Mouse (Mus musculus): ENCODE data around the gene Faf2. TPM values are rescaled to one million over a fixed set of nuclear protein-coding genes. Genes with fewer than 3 reads are reported as not detected.

The Faf2 gene
- polyA plus RNA-seq, 1 experiment from 2014 or later = 86.7 TPM

- H3K4me2 ChIP-seq (ENCODE audit: low read depth, low read length) = no peak overlapping the region
- WGBS = 93% methylated on average over 11 of the region's 11 CpGs
- H3K27me3 ChIP-seq (replicated peaks; ENCODE audit: control insufficient read depth, insufficient read depth, low read length) = no peaks in the 10 kb centered on the region
- H3K36me3 ChIP-seq (ENCODE audit: control insufficient read depth, insufficient read depth, low read length) = peaks cover 73% of the 10 kb centered on the region
- no peaks in the 10 kb centered on the region for H3K9me3 ChIP-seq (ENCODE audit: control insufficient read depth, low read length)
- no peak overlapping the region for H3K27ac ChIP-seq (replicated peaks; ENCODE audit: low read depth, low read length)
- H3K4me1 ChIP-seq (ENCODE audit: control insufficient read depth, insufficient read depth, low read length) = peaks cover under 1% of the 10 kb centered on the region; the same call in 1 of the 2 replicates
- H3K9ac ChIP-seq (ENCODE audit: low read depth, low read length) = no peak overlapping the region
- H3K4me3 ChIP-seq (ENCODE audit: low read depth, low read length) = no peak overlapping the region
- DNase-seq (ENCODE audit: low spot score) (no peak), ATAC-seq (ENCODE audit: low read depth) (no peak)
Observed at GRCm38 (mm10) chr13:54585831-54586230, 35.8 kb upstream of the Faf2 start.

DNA sequence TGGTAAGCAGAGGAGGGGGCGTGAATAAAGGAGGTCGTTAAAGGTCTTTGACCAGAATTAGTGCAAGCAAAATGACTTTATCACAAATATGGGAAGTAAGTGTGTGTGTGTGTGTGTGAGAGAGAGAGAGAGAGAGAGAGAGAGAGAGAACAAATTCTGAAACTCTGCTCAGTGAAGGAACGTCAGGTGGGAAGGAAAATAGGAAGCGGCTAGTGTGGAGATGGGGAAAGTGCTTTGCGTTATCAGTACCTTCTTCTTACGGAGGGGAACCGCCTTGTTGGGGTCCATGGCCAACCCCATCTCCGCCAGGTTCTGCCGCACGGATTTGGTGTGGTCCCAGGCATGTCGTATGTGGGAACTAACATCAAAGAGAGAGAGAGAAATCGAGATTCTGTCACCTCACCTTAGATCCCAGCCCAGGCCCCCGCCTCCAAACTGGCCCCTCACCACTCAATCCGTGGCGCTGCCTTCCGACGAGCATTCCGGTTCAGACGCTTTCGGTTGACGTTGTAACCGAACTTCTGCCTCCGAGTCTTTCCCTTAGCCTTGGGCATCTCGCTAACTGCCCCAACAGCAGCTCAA, 32.1 kb upstream of the Faf2 start:
- Histone ChIP-seq H3K36me3 (ENCODE audit: control insufficient read depth, insufficient read depth, low read length) (peaks cover 51% of the 10 kb centered on the region), H3K9ac (ENCODE audit: low read depth, low read length) (peak overlapping the region; percentile 77), H3K4me2 (ENCODE audit: low read depth, low read length) (peak overlapping the region; percentile 82), H3K27ac (replicated peaks; ENCODE audit: low read depth, low read length) (peak overlapping the region; percentile 85), H3K4me3 (ENCODE audit: low read depth, low read length) (peak overlapping the region; percentile 67), H3K4me1 (ENCODE audit: control insufficient read depth, insufficient read depth, low read length) (peaks cover 10% of the 10 kb centered on the region), H3K9me3 (ENCODE audit: control insufficient read depth, low read length) (no peaks in the 10 kb centered on the region), H3K27me3 (replicated peaks; ENCODE audit: control insufficient read depth, insufficient read depth, low read length) (no peaks in the 10 kb centered on the region)
- WGBS = 2% methylated on average over 23 of the region's 24 CpGs
- DNase-seq (ENCODE audit: low spot score) (no peak), ATAC-seq (ENCODE audit: low read depth) (peak; percentile 18)

GRCm38 (mm10) chr13:54589996-54590951, 31.3 kb upstream of the Faf2 start, which contains the start of the genes Nop16 and Higd2a:
Nop16 (minus strand) TSS chr13:54590090.
Higd2a (plus strand) TSS chr13:54590207.
- Histone ChIP-seq H3K27me3 (replicated peaks; ENCODE audit: control insufficient read depth, insufficient read depth, low read length) (no peaks in the 10 kb centered on the region), H3K4me3 (ENCODE audit: low read depth, low read length) (peak within 1 kb of the TSS; percentile 67), H3K9me3 (ENCODE audit: control insufficient read depth, low read length) (no peaks in the 10 kb centered on the region), H3K4me1 (ENCODE audit: control insufficient read depth, insufficient read depth, low read length) (peaks cover 10% of the 10 kb centered on the region), H3K36me3 (ENCODE audit: control insufficient read depth, insufficient read depth, low read length) (peaks cover 46% of the 10 kb centered on the region), H3K27ac (replicated peaks; ENCODE audit: low read depth, low read length) (peak within 1 kb of the TSS; percentile 85), H3K9ac (ENCODE audit: low read depth, low read length) (peak within 1 kb of the TSS; percentile 77), H3K4me2 (ENCODE audit: low read depth, low read length) (peak within 1 kb of the TSS; percentile 82)
- WGBS = under 1% methylated on average over 51 of the region's 51 CpGs
- ATAC-seq (ENCODE audit: low read depth) (peak; percentile 97), DNase-seq (ENCODE audit: low spot score) (peak; percentile 100)

- no peak overlapping the region for H3K27ac ChIP-seq (replicated peaks; ENCODE audit: low read depth, low read length)
- H3K36me3 ChIP-seq (ENCODE audit: control insufficient read depth, insufficient read depth, low read length) = peaks cover 39% of the 10 kb centered on the region
- H3K4me3 ChIP-seq (ENCODE audit: low read depth, low read length) = no peak overlapping the region; the same call in 1 of the 2 replicates
- peak overlapping the region; percentile 82 for H3K4me2 ChIP-seq (ENCODE audit: low read depth, low read length)
- no peaks in the 10 kb centered on the region for H3K9me3 ChIP-seq (ENCODE audit: control insufficient read depth, low read length)
- H3K27me3 ChIP-seq (replicated peaks; ENCODE audit: control insufficient read depth, insufficient read depth, low read length) = no peaks in the 10 kb centered on the region
- no peak for DNase-seq (ENCODE audit: low spot score)
- H3K9ac ChIP-seq (ENCODE audit: low read depth, low read length) = no peak overlapping the region
- H3K4me1 ChIP-seq (ENCODE audit: control insufficient read depth, insufficient read depth, low read length) = peaks cover 10% of the 10 kb centered on the region
- ATAC-seq (ENCODE audit: low read depth) = no peak
- 87% methylated on average over 8 of the region's 8 CpGs for WGBS
Observed at GRCm38 (mm10) chr13:54591776-54592356, 29.7 kb upstream of the Faf2 start.

DNA sequence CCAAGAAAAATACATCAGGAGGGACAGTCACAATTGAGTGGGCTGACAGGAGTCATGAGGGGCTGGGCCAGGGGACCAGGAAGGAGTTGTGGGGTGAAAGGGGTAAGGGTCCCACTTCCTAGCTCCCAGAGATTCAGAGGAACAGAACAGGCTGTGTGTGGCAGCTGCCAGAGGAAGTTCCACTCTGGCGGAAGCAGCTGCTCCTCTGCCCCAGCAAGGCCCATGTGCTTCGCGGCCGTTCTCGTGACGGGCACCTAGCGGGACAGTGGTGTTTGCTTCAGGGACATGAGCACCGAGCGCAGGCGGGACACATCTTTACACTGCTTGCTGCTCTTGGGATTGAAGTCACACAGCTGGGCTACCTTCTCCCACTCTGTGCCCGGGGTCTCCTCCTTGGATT, 28.0 kb upstream of the Faf2 start:
- WGBS = 92% methylated on average over 11 of the region's 11 CpGs
- Histone ChIP-seq H3K27ac (replicated peaks; ENCODE audit: low read depth, low read length) (no peak overlapping the region), H3K9ac (ENCODE audit: low read depth, low read length) (no peak overlapping the region), H3K36me3 (ENCODE audit: control insufficient read depth, insufficient read depth, low read length) (peaks cover 30% of the 10 kb centered on the region; the same call in 1 of the 2 replicates), H3K9me3 (ENCODE audit: control insufficient read depth, low read length) (no peaks in the 10 kb centered on the region), H3K4me1 (ENCODE audit: control insufficient read depth, insufficient read depth, low read length) (peaks cover 10% of the 10 kb centered on the region), H3K4me3 (ENCODE audit: low read depth, low read length) (no peak overlapping the region), H3K4me2 (ENCODE audit: low read depth, low read length) (no peak overlapping the region), H3K27me3 (replicated peaks; ENCODE audit: control insufficient read depth, insufficient read depth, low read length) (no peaks in the 10 kb centered on the region)
- DNase-seq (ENCODE audit: low spot score) (no peak), ATAC-seq (ENCODE audit: low read depth) (no peak)

DNA sequence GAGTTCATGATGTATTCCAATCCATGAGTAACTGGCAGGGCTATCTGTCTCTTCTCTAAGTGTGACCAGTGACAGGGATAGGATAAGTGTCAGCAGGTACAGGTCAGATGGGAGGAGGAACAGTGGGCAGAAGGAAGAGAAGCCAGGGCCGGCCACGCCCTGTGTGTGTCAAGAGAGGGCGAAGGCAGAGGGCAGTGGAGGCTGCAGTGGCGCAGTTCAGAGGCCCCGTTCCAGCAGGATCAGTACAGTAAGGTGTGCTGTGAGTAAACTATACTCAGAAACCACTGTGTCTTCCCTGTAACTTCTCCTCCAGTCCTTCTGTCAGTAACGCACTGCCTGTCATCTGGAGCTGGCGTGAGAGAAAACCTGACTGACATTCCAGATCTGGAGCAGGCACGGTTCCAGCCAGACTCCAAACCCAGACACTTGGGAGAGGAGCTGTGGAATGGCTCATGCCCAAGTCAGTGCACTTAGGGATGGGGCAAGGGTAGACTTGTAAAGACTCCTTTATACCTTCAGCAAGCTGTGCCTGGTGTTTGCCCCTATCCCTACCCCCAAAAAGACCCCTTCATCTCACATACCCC, 25.4 kb upstream of the Faf2 start:
- Histone ChIP-seq H3K9ac (ENCODE audit: low read depth, low read length) (no peak overlapping the region), H3K27ac (replicated peaks; ENCODE audit: low read depth, low read length) (no peak overlapping the region), H3K4me2 (ENCODE audit: low read depth, low read length) (no peak overlapping the region), H3K9me3 (ENCODE audit: control insufficient read depth, low read length) (no peaks in the 10 kb centered on the region), H3K4me3 (ENCODE audit: low read depth, low read length) (no peak overlapping the region), H3K36me3 (ENCODE audit: control insufficient read depth, insufficient read depth, low read length) (peaks cover 40% of the 10 kb centered on the region; the same call in 1 of the 2 replicates), H3K27me3 (replicated peaks; ENCODE audit: control insufficient read depth, insufficient read depth, low read length) (no peaks in the 10 kb centered on the region), H3K4me1 (ENCODE audit: control insufficient read depth, insufficient read depth, low read length) (peaks cover 6% of the 10 kb centered on the region)
- ATAC-seq (ENCODE audit: low read depth) (no peak), DNase-seq (ENCODE audit: low spot score) (no peak)
- 76% methylated on average over 8 of the region's 8 CpGs for WGBS

DNA sequence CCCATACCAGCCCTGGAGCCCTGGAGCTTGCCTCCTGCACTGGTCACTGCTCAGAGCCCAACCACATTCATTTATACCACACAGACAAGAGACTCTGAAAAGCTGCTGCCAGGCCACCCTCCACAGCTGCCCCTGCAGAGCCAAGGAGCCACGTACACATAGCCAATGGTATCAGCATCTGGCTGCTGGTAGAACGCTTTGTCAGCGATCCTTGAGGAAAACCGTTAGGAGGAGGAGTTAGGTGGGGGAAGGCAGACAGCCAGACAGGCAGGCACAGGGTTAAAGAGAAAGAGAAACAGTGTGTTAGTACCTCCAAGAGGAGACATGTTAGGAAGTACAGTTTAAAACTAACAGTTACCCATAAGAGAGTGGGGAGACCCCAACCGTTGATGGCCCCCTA, 24.7 kb upstream of the Faf2 start:
- Histone ChIP-seq H3K27ac (replicated peaks; ENCODE audit: low read depth, low read length) (peak overlapping the region; percentile 17; the same call in 1 of the 2 replicates), H3K36me3 (ENCODE audit: control insufficient read depth, insufficient read depth, low read length) (peaks cover 40% of the 10 kb centered on the region; the same call in 1 of the 2 replicates), H3K9me3 (ENCODE audit: control insufficient read depth, low read length) (no peaks in the 10 kb centered on the region), H3K9ac (ENCODE audit: low read depth, low read length) (no peak overlapping the region), H3K27me3 (replicated peaks; ENCODE audit: control insufficient read depth, insufficient read depth, low read length) (no peaks in the 10 kb centered on the region), H3K4me3 (ENCODE audit: low read depth, low read length) (no peak overlapping the region), H3K4me1 (ENCODE audit: control insufficient read depth, insufficient read depth, low read length) (no peaks in the 10 kb centered on the region), H3K4me2 (ENCODE audit: low read depth, low read length) (no peak overlapping the region)
- 64% methylated on average over 5 of the region's 5 CpGs for WGBS
- no peak for ATAC-seq (ENCODE audit: low read depth)
- DNase-seq (ENCODE audit: low spot score) = no peak

- no peaks in the 10 kb centered on the region for H3K4me1 ChIP-seq (ENCODE audit: control insufficient read depth, insufficient read depth, low read length)
- ATAC-seq (ENCODE audit: low read depth) (no peak), DNase-seq (ENCODE audit: low spot score) (no peak)
- no peaks in the 10 kb centered on the region for H3K9me3 ChIP-seq (ENCODE audit: control insufficient read depth, low read length)
- WGBS = 88% methylated on average over 12 of the region's 12 CpGs
- H3K36me3 ChIP-seq (ENCODE audit: control insufficient read depth, insufficient read depth, low read length) = peaks cover 29% of the 10 kb centered on the region; the same call in 1 of the 2 replicates
- H3K4me3 ChIP-seq (ENCODE audit: low read depth, low read length) = no peak overlapping the region
- no peaks in the 10 kb centered on the region for H3K27me3 ChIP-seq (replicated peaks; ENCODE audit: control insufficient read depth, insufficient read depth, low read length)
- H3K4me2 ChIP-seq (ENCODE audit: low read depth, low read length) = no peak overlapping the region
- H3K27ac ChIP-seq (replicated peaks; ENCODE audit: low read depth, low read length) = no peak overlapping the region
- no peak overlapping the region for H3K9ac ChIP-seq (ENCODE audit: low read depth, low read length)
Observed at GRCm38 (mm10) chr13:54598622-54599143, 22.9 kb upstream of the Faf2 start.

Measured in embryonic facial prominence, embryonic 14.5 days (tissue).